Mouse (Mus musculus) splenic B cell, adult 2 months (primary cell): ENCODE results near the gene Bckdha.
A peak's percentile ranks its signal among the peaks of the same experiment; 100 is the strongest.

Source experiments
- DNase-seq: peaks from one replicate; pipeline ENCODE4 v3.0.0-alpha.2; 2011; ENCODE audit warnings: low read depth, low spot score
- H3K27me3 ChIP-seq: 2 replicates; pipeline ENCODE4 v1.6.1; 2012; ENCODE audit warnings: mild to moderate bottlenecking, low read length, moderate library complexity, mixed read lengths; ENCODE audit not compliant: control insufficient read depth, poor library complexity, insufficient read depth, severe bottlenecking
- H3K36me3 ChIP-seq: 2 replicates; pipeline ENCODE4 v1.6.1; 2012; ENCODE audit warnings: mild to moderate bottlenecking, low read length, moderate library complexity, mixed read lengths; ENCODE audit not compliant: control insufficient read depth, poor library complexity, insufficient read depth, severe bottlenecking

The Bckdha gene

DNA sequence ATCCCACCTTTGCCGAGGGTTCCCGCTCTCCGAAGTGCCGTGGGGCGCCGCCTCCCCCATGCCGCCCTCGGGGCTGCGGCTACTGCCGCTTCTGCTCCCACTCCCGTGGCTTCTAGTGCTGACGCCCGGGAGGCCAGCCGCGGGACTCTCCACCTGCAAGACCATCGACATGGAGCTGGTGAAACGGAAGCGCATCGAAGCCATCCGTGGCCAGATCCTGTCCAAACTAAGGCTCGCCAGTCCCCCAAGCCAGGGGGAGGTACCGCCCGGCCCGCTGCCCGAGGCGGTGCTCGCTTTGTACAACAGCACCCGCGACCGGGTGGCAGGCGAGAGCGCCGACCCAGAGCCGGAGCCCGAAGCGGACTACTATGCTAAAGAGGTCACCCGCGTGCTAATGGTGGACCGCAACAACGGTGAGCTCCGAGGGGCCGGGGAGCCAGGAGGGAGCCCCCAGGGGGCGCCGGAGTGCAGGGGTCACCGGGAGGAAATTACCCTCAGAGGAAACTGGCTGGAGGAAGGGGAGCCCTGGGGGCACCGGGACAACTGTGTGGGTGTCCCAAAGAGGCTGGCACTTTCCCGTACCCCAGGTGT, 29.1 kb upstream of the Bckdha start:
- peak; percentile 72 for DNase-seq
- H3K36me3 ChIP-seq = peaks cover 9% of the 10 kb centered on the region
- H3K27me3 ChIP-seq = no peaks in the 10 kb centered on the region

DNA sequence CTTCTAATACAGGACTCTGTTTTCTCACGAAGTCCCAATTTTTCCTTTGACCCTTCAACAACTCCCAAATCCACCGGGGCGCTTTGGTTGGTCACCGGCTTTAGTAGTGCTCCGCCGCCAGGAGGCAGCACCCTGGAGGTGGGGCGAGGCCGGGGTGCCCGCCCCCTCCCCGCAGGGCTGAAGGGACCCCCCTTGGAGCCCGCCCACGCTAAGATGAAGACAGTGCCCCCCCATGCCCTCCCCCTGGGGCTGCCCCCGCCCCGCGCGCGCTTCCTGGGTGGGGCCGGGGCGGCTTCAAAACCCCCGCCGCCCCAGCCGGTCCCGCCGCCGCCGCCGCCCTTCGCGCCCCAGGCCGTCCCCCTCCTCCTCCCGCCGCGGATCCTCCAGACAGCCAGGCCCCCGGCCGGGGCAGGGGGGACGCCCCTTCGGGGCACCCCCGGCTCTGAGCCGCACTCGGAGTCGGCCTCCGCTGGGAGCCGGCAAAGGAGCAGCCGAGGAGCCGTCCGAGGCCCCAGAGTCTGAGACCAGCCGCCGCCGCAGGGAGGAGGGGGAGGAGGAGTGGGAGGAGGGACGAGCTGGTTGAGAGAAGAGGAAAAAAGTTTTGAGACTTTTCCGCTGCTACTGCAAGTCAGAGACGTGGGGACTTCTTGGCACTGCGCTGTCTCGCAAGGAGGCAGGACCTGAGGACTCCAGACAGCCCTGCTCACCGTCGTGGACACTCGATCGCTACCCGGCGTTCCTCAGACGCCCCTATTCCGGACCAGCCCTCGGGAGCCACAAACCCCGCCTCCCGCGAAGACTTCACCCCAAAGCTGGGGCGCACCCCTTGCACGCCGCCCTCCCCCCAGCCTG, 28.1 kb upstream of the Bckdha start, which contains the start of gene Tgfb1:
Tgfb1 (plus strand) TSS at position 323 of the 852 bp plus-strand sequence.
- Histone ChIP-seq H3K27me3 (no peaks in the 10 kb centered on the region), H3K36me3 (peaks cover under 1% of the 10 kb centered on the region)
- DNase-seq = peak; percentile 94

DNA sequence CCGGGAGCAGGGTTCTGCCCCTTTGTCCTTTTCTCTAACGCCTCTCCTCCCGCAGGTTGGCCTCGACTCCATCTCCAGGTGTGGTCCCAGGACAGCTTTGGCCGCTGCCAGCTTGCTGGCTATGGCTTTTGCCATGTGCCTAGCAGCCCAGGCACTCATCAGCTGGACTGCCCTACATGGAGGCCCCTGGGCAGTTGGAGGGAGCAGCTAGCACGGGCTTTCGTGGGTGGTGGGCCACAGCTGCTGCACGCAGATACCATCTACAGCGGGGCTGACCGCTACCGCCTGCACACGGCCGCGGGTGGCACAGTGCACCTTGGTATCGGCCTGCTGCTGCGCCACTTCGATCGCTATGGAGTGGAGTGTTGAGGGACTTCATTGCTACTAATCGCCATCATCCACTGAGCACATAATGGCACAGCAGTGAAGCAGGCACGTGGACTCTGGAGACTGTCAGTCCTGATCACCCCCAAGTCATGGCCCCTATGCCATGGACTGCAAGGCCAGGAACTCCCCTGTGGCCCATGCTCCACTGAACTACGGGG, 27.2 kb upstream of the Bckdha start:
- no peaks in the 10 kb centered on the region for H3K27me3 ChIP-seq
- no peak for DNase-seq
- no peaks in the 10 kb centered on the region; the same call in none of the 2 replicates for H3K36me3 ChIP-seq

DNA sequence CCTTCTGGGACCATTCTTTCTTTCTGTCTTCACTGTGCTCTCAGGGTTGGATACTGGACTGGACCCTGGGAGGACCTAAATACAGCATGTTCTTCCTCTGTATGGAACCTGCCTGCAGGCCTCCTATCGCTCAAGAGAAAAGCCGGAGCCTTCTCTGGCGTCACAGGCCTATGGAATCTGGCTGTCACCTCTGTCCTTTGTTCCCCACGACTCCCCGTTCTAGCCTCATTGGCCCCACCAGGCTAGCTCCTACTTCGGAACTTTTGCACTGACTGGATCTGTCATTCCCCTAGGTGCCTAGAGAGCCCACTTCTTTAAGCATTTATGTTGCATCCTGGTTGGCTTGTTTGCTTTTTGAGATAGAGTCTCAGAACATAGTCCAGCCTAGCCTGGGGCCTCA, 25.9 kb upstream of the Bckdha start:
- Histone ChIP-seq H3K27me3 (no peaks in the 10 kb centered on the region), H3K36me3 (no peaks in the 10 kb centered on the region; the same call in 1 of the 2 replicates)
- DNase-seq = no peak

DNA sequence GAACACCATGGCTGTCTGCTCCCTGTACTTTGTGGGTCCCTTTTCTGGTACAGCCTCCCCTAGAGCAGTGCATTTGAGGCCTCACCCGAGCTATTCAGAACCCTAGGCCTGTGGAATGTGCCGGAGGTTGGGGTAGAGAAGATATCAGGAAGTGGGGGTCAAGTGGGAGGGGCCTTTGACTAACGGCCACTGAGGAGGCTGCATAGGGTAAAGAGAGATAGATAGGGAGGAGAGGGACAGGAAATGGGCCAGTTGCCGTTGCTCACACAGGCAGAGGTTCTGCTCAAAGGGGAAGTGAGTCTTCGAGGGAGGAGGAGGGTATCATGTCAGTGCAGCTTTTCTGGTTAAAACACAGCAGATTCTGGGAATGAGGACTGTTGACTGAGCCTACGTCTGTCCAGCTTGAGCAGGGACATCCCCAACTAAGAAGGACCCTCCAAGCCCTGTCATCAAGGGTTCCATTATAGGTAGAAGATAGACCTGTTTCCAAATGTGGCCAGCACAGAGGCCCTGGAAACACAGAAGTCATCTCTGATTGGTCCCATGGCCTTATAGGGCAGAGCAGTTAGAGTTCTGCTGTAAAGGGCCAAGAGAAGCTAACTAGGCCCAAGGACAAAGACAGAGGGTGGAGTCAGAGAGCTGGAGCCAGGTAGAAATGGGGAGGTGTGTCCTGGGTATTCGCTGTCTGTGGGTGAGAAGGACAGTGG, 24.8 kb upstream of the Bckdha start:
- DNase-seq = peak; percentile 85
- Histone ChIP-seq H3K27me3 (no peaks in the 10 kb centered on the region), H3K36me3 (no peaks in the 10 kb centered on the region; the same call in 1 of the 2 replicates)

DNA sequence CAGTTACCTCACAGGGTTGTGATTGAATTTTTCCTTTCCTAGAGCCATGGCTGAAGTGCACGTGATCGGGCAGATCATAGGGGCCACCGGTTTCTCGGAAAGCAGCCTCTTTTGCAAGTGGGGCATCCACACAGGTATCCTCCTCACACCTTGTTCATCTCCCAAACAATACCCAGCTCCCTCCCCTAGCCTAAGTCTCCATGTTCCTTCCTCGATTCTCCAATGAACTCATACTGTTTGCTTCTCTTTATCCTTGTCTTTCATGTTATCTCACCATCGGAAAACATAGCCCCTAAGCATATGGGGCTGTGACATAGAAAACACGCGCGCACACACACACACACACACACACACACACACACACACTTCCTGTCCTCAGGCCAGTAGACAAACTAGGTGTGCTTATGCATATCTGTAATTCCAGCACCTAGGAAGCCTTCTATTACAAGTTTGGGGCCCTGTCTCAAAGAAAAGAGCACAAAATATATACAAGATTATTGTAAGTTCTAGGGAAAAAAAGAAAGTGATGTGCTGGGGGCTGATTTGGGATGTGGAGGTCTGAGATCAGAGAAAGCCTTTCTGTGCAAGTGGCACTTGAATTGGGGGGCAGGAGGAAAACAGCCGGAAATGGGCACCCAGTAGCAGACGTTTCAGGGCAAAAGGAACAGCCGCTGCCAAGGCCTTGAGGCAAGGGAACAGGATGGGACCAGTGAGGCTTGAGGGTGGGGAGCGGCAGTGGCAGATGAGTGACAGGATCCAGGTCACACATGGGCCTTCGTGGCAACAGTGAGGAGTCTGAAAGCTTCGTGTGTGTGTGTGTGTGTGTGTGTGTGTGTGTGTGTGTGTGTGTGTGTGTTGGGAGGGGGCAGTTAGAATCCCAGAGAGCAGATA, 22.8 kb upstream of the Bckdha start:
- H3K27me3 ChIP-seq = no peaks in the 10 kb centered on the region
- peak; percentile 58 for DNase-seq
- H3K36me3 ChIP-seq = no peaks in the 10 kb centered on the region; the same call in 1 of the 2 replicates

DNA sequence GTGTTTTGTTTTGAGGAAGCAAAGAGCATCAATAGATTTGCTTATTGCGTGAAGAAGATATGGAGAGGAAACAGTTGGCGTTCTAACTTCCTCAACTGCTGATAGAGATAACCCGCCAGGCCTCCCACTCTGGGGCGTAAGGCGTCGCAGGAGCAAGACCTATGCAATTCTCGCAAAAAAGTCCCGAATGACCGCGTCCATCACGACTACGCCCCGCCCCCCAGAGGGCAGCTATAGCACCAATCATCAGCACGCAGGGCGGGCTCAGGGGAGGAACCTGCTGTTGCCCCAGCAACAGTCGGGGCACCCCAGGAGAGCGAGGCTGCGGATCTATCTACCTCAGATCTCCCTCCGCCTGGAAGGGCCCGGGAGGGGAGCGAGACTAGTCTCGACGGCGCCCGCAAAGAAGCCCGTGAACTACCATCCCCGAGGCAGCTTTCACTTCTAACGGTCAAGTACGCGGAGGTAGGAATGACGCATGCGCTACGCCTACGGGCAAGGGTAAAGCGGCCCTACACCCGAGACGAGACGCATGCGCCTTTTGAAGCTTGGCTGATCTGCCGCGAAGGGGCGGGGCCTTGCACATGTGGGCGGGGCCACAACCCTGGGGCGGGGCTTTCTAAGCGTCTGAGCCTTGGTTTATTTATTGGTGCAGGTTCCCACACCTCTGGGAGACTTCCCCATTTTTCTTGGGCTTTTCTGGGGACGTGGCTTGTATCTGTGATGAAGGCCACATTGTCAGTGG, 21.9 kb upstream of the Bckdha start, which contains the start of gene B9d2:
B9d2 (plus strand) TSS at position 267 of the 745 bp plus-strand sequence.
- Histone ChIP-seq H3K27me3 (no peaks in the 10 kb centered on the region), H3K36me3 (no peaks in the 10 kb centered on the region)
- peak; percentile 98 for DNase-seq

DNA sequence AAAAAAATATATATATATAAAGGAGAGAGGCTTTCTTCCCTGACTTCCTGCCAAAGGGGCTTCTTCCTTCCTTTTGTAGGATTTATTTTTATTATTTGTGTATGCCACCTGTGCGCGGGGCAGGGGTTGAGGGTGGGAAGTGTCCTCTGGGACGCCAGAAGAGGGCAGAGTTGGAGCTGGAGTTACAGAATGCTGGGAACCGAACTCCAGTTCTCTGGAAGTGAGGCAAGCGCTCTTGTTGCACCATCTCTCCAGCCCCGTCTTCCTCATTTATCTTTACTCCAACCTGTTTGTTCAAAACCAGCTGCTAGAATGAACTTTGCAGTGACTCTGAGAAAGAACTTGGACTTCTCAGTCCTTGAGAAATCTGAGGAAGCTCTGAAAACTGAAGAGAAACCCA, 21.2 kb upstream of the Bckdha start:
- no peaks in the 10 kb centered on the region for H3K27me3 ChIP-seq
- H3K36me3 ChIP-seq = no peaks in the 10 kb centered on the region
- DNase-seq = no peak

DNA sequence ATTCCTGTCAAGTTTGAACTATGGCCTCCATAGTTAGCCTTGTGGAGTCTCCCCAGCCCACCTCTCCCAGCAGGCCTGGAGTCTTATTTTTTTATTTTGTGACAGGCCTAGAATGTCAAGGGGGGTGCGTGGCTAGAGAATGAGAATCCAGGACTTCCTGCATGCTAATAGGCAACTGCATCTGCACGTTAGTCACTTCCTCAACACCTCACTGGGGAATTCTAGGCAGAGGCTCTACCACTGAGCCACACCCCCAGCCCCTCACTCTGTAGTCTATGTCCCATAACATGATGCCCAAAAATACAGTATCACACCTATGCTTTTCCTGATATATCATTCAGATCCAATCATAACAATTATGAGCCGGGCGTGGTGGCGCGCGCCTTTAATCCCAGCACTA, 18.2 kb upstream of the Bckdha start:
- no peaks in the 10 kb centered on the region for H3K36me3 ChIP-seq
- H3K27me3 ChIP-seq = no peaks in the 10 kb centered on the region
- no peak for DNase-seq

DNA sequence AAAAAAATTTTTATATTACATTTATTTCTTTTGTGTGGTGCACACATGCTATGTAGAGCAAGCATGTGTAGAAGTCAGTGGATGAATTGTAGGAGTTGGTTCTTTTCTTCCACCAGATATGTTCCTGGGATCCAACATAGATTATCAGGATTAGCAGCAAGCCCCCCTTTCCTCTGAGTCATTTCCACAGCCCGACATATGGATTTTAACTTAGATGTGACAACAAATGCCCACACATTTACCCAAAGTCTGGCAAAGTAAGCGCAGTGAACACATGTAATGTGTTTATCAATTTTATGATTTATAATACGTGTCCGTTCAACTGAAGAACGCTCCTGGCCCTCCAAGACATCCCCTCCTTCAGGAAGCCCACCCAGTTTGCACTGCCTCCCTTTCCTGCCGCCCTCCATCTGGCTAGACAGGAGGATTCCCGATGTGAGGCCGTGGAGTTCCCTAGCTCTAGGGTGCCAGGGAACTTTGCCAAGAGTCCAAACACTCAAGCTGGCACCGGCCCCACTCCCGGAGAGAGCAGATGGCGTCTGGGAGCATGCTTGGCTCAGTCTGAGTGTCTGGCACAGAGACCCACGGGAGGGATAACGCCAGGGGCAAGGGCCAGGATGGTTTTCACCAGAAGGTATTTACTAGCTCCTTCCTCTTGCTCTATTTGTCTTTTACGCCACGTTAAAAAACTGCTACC, 17.5 kb upstream of the Bckdha start:
- no peak for DNase-seq
- Histone ChIP-seq H3K27me3 (no peaks in the 10 kb centered on the region), H3K36me3 (no peaks in the 10 kb centered on the region)

DNA sequence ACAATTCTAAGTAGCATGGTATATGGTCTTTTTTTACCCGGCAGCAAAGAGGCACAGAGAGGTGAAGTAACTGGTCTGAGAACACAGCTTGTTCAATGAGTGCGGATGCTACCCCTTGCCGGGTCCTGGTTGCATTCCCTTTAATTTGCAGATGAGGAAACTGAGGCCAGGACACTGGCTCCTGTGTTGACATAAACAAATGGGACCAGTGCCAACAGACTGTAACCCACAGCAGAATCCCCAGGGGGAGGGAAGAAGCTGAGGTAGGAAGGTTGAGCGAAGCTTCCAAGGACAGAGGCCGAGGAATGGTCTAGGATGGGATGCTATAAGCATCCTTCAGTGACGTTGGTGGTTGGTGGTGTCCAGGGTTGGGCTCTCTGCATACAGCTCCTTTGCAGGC, 16.6 kb upstream of the Bckdha start:
- Histone ChIP-seq H3K36me3 (no peaks in the 10 kb centered on the region), H3K27me3 (no peaks in the 10 kb centered on the region)
- no peak for DNase-seq

DNA sequence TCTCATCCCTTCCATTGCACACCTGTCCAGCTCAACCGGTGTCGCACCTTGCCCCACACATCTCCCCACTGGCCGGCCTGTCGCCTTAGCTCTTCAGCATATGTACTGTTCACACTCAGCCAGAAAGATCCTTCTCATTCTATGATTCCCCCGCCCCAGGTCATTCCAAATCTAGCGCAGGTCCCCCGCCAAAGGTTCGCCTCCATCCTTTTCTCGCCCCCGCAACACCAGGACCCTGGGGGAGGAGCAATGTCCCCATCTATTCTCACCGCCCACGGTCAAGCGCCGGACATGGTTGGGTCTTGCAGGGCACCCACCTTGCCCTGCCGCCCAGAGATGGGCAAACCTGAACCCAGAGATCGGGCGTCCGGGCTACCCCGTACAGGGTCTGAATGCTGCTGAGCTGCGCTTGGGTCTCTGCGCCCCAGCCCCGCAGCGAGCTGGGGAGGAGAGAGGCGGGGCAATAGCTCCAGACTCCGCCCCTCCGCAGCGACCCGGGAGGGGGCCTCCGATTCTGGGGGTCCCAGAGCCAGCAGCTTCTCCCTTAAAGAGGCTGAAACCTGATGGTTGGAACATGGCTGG, 16.0 kb upstream of the Bckdha start, which contains the start of gene Tmem91:
Tmem91 (minus strand) TSS at position 448 of the 582 bp plus-strand sequence.
- Histone ChIP-seq H3K36me3 (no peaks in the 10 kb centered on the region), H3K27me3 (no peaks in the 10 kb centered on the region)
- no peak for DNase-seq

DNA sequence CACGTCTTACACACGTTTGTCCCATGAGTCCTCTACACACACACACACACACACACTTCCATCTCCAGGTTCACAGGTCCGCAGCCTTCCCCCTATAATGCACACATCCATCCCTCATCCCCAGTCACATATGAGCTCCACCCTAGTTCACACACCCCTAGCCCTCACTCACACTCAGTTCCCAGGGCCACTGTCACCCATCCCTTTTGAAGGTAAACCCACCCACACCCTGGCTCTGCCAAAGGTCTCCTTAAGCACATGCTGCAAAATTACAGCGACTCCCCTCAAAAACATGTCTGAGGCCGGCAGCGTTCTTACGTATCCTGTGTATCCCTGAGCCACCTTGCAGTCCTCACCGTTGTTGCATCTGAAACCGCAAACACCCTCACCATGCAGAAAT, 15.5 kb upstream of the Bckdha start:
- H3K27me3 ChIP-seq = no peaks in the 10 kb centered on the region
- no peaks in the 10 kb centered on the region for H3K36me3 ChIP-seq
- DNase-seq = no peak
